Mouse (Mus musculus) cerebellum, adult 2 months (tissue): ENCODE results near the gene Ror2.

Source experiments
- CTCF ChIP-seq: fragments of 200-500 bp; IDR thresholded peaks from 2 replicates; pipeline ENCODE4 v1.5.1; 2011; ENCODE audit warnings: low read depth, mild to moderate bottlenecking, control low read depth, low read length, moderate library complexity, borderline replicate concordance; ENCODE audit not compliant: insufficient read depth
- POLR2A ChIP-seq: fragments of 200-500 bp; IDR thresholded peaks from 2 replicates; pipeline ENCODE4 v1.6.1; 2011; ENCODE audit warnings: low read length, control low read depth, borderline replicate concordance; ENCODE audit not compliant: insufficient read depth

DNA sequence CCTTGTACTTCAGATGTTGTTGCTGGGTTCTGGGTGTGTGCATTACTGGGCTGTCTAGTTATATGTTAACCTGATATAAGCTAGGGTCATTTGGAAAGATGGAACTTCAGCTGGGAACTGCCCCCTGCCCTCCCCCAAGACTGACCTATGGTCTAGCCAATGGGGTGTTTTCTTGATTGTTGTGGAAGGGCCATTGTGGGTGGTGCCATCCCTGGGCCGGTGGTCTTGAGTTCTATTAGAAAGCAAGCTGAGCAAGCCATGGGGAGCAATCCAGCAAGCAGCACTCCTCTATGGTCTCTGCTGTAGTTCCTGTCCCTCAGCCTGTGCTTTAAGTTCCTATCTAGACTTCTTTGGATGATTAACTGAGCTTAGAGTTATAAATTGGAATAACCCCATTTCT, 101.1 kb downstream of the Ror2 start:
- TF ChIP-seq POLR2A, result no peak
- TF ChIP-seq CTCF, result no peak
